Mouse (Mus musculus): ENCODE measurements around the gene Abcc2. TPM values are rescaled to one million over a fixed set of nuclear protein-coding genes. Genes with fewer than 3 reads are reported as not detected.
A peak's percentile ranks its signal among the peaks of the same experiment; 100 is the strongest.

The Abcc2 gene
- polyA plus RNA-seq, 1 experiment from 2014 or later = 7.4 TPM

DNA sequence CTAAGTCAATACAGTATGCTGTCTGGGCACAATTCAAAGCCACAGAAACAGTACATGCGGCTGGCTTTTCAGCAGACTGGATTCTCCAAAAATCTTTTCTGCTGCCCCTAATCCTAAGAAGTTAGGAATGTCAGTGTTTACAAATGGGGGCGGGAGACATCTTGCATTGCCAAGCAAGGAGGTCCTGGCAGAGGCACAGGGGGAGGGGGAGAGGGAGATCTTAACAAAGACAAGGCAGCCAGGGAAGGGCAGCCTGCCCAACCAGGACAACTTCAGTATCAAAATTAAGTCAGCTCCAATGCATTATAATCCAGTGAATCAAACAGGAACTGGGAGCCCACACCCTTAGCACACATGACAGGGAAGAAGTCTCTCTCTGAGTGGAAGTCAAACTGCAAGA lies 94.0 kb downstream of the Abcc2 start:
- H3K9me3 ChIP-seq (replicated peaks; ENCODE audit: low read length) = no peaks in the 10 kb centered on the region
- H3K27me3 ChIP-seq (ENCODE audit: insufficient read depth, low read length) = no peaks in the 10 kb centered on the region
- no peak for TF ChIP-seq CTCF (IDR thresholded peaks at IDR 0.05; ENCODE audit: low read depth)
- WGBS = 55% methylated on average over 2 of the region's 2 CpGs
- DNase-seq (ENCODE audit: low spot score) = no peak
- ATAC-seq (replicated peaks; ENCODE audit: low FRiP score, low read depth) = no peak
- H3K4me3 ChIP-seq (replicated peaks; ENCODE audit: low read depth, low read length) = no peak overlapping the region
- no peak overlapping the region for H3K4me2 ChIP-seq (ENCODE audit: low read length)
- no peak overlapping the region for H3K9ac ChIP-seq (ENCODE audit: low read depth, low read length)
- H3K27ac ChIP-seq = no peak overlapping the region
- H3K4me1 ChIP-seq (replicated peaks; ENCODE audit: insufficient read depth, low read length) = peaks cover 15% of the 10 kb centered on the region; the same call in 1 of the 2 replicates
- peaks cover 15% of the 10 kb centered on the region; the same call in 1 of the 2 replicates for H3K36me3 ChIP-seq (ENCODE audit: insufficient read depth, low read length)

GRCm38 (mm10) chr19:43877364-43877763 lies 95.4 kb downstream of the Abcc2 start:
- no peak overlapping the region for H3K4me2 ChIP-seq (ENCODE audit: low read length)
- no peaks in the 10 kb centered on the region for H3K27me3 ChIP-seq (ENCODE audit: insufficient read depth, low read length)
- TF ChIP-seq CTCF (IDR thresholded peaks at IDR 0.05; ENCODE audit: low read depth) = no peak
- H3K4me1 ChIP-seq (replicated peaks; ENCODE audit: insufficient read depth, low read length) = peaks cover 15% of the 10 kb centered on the region; the same call in 1 of the 2 replicates
- H3K27ac ChIP-seq = no peak overlapping the region
- no peak for DNase-seq (ENCODE audit: low spot score)
- H3K36me3 ChIP-seq (ENCODE audit: insufficient read depth, low read length) = 0 out of 2 replicates have a peak, but pooled peaks cover 9% of the 10 kb centered on the region
- no peak overlapping the region for H3K9ac ChIP-seq (ENCODE audit: low read depth, low read length)
- no peaks in the 10 kb centered on the region for H3K9me3 ChIP-seq (replicated peaks; ENCODE audit: low read length)
- no peak for ATAC-seq (replicated peaks; ENCODE audit: low FRiP score, low read depth)
- H3K4me3 ChIP-seq (replicated peaks; ENCODE audit: low read depth, low read length) = no peak overlapping the region
- WGBS = 78% methylated on average over 8 of the region's 8 CpGs

- Histone ChIP-seq H3K9me3 (replicated peaks; ENCODE audit: low read length) (no peaks in the 10 kb centered on the region), H3K36me3 (ENCODE audit: insufficient read depth, low read length) (0 out of 2 replicates have a peak, but pooled peaks cover 5% of the 10 kb centered on the region), H3K27ac (peak overlapping the region; percentile 87; the same call in 1 of the 2 replicates), H3K27me3 (ENCODE audit: insufficient read depth, low read length) (no peaks in the 10 kb centered on the region), H3K4me1 (replicated peaks; ENCODE audit: insufficient read depth, low read length) (peaks cover 22% of the 10 kb centered on the region; the same call in 1 of the 2 replicates), H3K4me3 (replicated peaks; ENCODE audit: low read depth, low read length) (peak overlapping the region; percentile 58), H3K9ac (ENCODE audit: low read depth, low read length) (0 out of 2 replicates have a peak overlapping the region, but pooled peaks have one; percentile 69), H3K4me2 (ENCODE audit: low read length) (peak overlapping the region; percentile 67)
- no peak for TF ChIP-seq CTCF (IDR thresholded peaks at IDR 0.05; ENCODE audit: low read depth)
- no peak for ATAC-seq (replicated peaks; ENCODE audit: low FRiP score, low read depth)
- DNase-seq (ENCODE audit: low spot score) = peak; percentile 59
- 8% methylated on average over 17 of the region's 17 CpGs for WGBS
These were observed 96.4 kb downstream of the Abcc2 start for GRCm38 (mm10) chr19:43878111-43879092.

- WGBS = 2% methylated on average over 41 of the region's 41 CpGs
- Histone ChIP-seq H3K4me1 (replicated peaks; ENCODE audit: insufficient read depth, low read length) (peaks cover 27% of the 10 kb centered on the region), H3K4me3 (replicated peaks; ENCODE audit: low read depth, low read length) (peak overlapping the region; percentile 58), H3K27ac (peak overlapping the region; percentile 87), H3K36me3 (ENCODE audit: insufficient read depth, low read length) (no peaks in the 10 kb centered on the region), H3K4me2 (ENCODE audit: low read length) (peak overlapping the region; percentile 67), H3K9ac (ENCODE audit: low read depth, low read length) (peak overlapping the region; percentile 69), H3K27me3 (ENCODE audit: insufficient read depth, low read length) (no peaks in the 10 kb centered on the region), H3K9me3 (replicated peaks; ENCODE audit: low read length) (no peaks in the 10 kb centered on the region)
- peak; percentile 97 for DNase-seq (ENCODE audit: low spot score)
- peak; percentile 31; the same call in 1 of the 2 replicates for TF ChIP-seq CTCF (IDR thresholded peaks at IDR 0.05; ENCODE audit: low read depth)
- peak; percentile 85 for ATAC-seq (replicated peaks; ENCODE audit: low FRiP score, low read depth)
These were observed 97.6 kb downstream of the Abcc2 start for GRCm38 (mm10) chr19:43879401-43880212.

- H3K27me3 ChIP-seq (ENCODE audit: insufficient read depth, low read length) = no peaks in the 10 kb centered on the region
- peak overlapping the region; percentile 67; the same call in 1 of the 2 replicates for H3K4me2 ChIP-seq (ENCODE audit: low read length)
- no peak overlapping the region for H3K4me3 ChIP-seq (replicated peaks; ENCODE audit: low read depth, low read length)
- no peak overlapping the region for H3K27ac ChIP-seq
- peaks cover 32% of the 10 kb centered on the region for H3K4me1 ChIP-seq (replicated peaks; ENCODE audit: insufficient read depth, low read length)
- WGBS = 20% methylated on average over 3 of the region's 3 CpGs
- H3K9ac ChIP-seq (ENCODE audit: low read depth, low read length) = no peak overlapping the region
- no peak for DNase-seq (ENCODE audit: low spot score)
- ATAC-seq (replicated peaks; ENCODE audit: low FRiP score, low read depth) = no peak
- TF ChIP-seq CTCF (IDR thresholded peaks at IDR 0.05; ENCODE audit: low read depth) = no peak
- no peaks in the 10 kb centered on the region for H3K36me3 ChIP-seq (ENCODE audit: insufficient read depth, low read length)
- H3K9me3 ChIP-seq (replicated peaks; ENCODE audit: low read length) = no peaks in the 10 kb centered on the region
These were observed 98.4 kb downstream of the Abcc2 start for GRCm38 (mm10) chr19:43880420-43880819.

GRCm38 (mm10) chr19:43881615-43882014 lies 99.6 kb downstream of the Abcc2 start:
- no peak overlapping the region for H3K4me3 ChIP-seq (replicated peaks; ENCODE audit: low read depth, low read length)
- H3K27me3 ChIP-seq (ENCODE audit: insufficient read depth, low read length) = no peaks in the 10 kb centered on the region
- WGBS = 83% methylated on average over 7 of the region's 7 CpGs
- DNase-seq (ENCODE audit: low spot score) (no peak), ATAC-seq (replicated peaks; ENCODE audit: low FRiP score, low read depth) (no peak)
- H3K4me2 ChIP-seq (ENCODE audit: low read length) = no peak overlapping the region
- peak; percentile 44 for TF ChIP-seq CTCF (IDR thresholded peaks at IDR 0.05; ENCODE audit: low read depth)
- no peaks in the 10 kb centered on the region for H3K36me3 ChIP-seq (ENCODE audit: insufficient read depth, low read length)
- no peak overlapping the region for H3K27ac ChIP-seq
- H3K9me3 ChIP-seq (replicated peaks; ENCODE audit: low read length) = no peaks in the 10 kb centered on the region
- H3K9ac ChIP-seq (ENCODE audit: low read depth, low read length) = no peak overlapping the region
- H3K4me1 ChIP-seq (replicated peaks; ENCODE audit: insufficient read depth, low read length) = peaks cover 32% of the 10 kb centered on the region
